Mouse (Mus musculus) left cerebral cortex, postnatal 4 days (tissue): ENCODE results near the gene Lcmt2. TPM values are rescaled to one million over a fixed set of nuclear protein-coding genes. Genes with fewer than 3 reads are reported as not detected.

Experiments used
- DNase-seq: peaks from one replicate; pipeline ENCODE4 v3.0.0-alpha.2; 2022
- intact Hi-C: fragments of 180-260 bp; cut with DNase I; formaldehyde crosslinking; loops from one replicate; pipeline ENCODE4 v1.15.1; 2025
- total RNA-seq, 2 experiments: library from RNA; stranded (reverse); gene quantifications; 2 replicates each; pipeline ENCODE4 v1.2.3; 2021

Lcmt2 gene
- total RNA-seq = 1 to 10 TPM; 9.2 to 9.4 TPM

- peak; percentile 90 for DNase-seq
- intact Hi-C loops = no loop called here
Observed at GRCm38 (mm10) chr2:121140018-121140882, at the start of gene Lcmt2, which contains the start of gene Adal. TSS of gene Lcmt2 (minus strand) at chr2:121140653. TSS of gene Adal (plus strand) at chr2:121140428.

- intact Hi-C loops = no loop called here
- no peak for DNase-seq
Observed at GRCm38 (mm10) chr2:121188530-121188929, 48.1 kb upstream of the Lcmt2 start.

GRCm38 (mm10) chr2:121184142-121184541 is 43.7 kb upstream of the Lcmt2 start:
- intact Hi-C loops = no loop called here
- DNase-seq = no peak

GRCm38 (mm10) chr2:121183431-121183830 is 43.0 kb upstream of the Lcmt2 start:
- no peak for DNase-seq
- intact Hi-C loops = no loop called here

- DNase-seq = no peak
- intact Hi-C loops = loop anchor here (10.0 kb wide), 1 partner anchor 216 kb away; no protein-coding TSS in a partner anchor
Observed at GRCm38 (mm10) chr2:121178828-121179479, 38.5 kb upstream of the Lcmt2 start.

GRCm38 (mm10) chr2:121170980-121171742 is 30.7 kb upstream of the Lcmt2 start, which contains the start of gene Zscan29:
TSS of gene Zscan29 (minus strand) at chr2:121171125.
- DNase-seq = peak; percentile 93
- intact Hi-C loops = loop anchor here (10.0 kb wide), 1 partner anchor 224 kb away; no protein-coding TSS in a partner anchor

GRCm38 (mm10) chr2:121170481-121170971 is 30.1 kb upstream of the Lcmt2 start, which contains the start of gene Tubgcp4:
TSS of gene Tubgcp4 (plus strand) at chr2:121170654.
- intact Hi-C loops = loop anchor here (10.0 kb wide), 1 partner anchor 224 kb away; no protein-coding TSS in a partner anchor
- no peak for DNase-seq

GRCm38 (mm10) chr2:121169902-121170301 is 29.4 kb upstream of the Lcmt2 start:
- DNase-seq = peak; percentile 19
- intact Hi-C loops = loop anchor here (10.0 kb wide), 1 partner anchor 225 kb away; no protein-coding TSS in a partner anchor

- intact Hi-C loops = no loop called here
- no peak for DNase-seq
Observed at GRCm38 (mm10) chr2:121169173-121169572, 28.7 kb upstream of the Lcmt2 start.

GRCm38 (mm10) chr2:121153100-121153499 is 12.6 kb upstream of the Lcmt2 start:
- intact Hi-C loops = no loop called here
- DNase-seq = no peak

- DNase-seq = no peak
- intact Hi-C loops = no loop called here
Observed at GRCm38 (mm10) chr2:121149679-121150078, 9.2 kb upstream of the Lcmt2 start.

- intact Hi-C loops = no loop called here
- DNase-seq = no peak
Observed at GRCm38 (mm10) chr2:121142415-121142814, 2.0 kb upstream of the Lcmt2 start.

- intact Hi-C loops = no loop called here
- no peak for DNase-seq
Observed at GRCm38 (mm10) chr2:121141216-121142035, 973 bp upstream of the Lcmt2 start.

- peak; percentile 67 for DNase-seq
- intact Hi-C loops = no loop called here
Observed at GRCm38 (mm10) chr2:121139266-121140017, 1.0 kb downstream of the Lcmt2 start.

GRCm38 (mm10) chr2:121137371-121137770 is 3.1 kb downstream of the Lcmt2 start:
- intact Hi-C loops = no loop called here
- no peak for DNase-seq

- intact Hi-C loops = no loop called here
- DNase-seq = no peak
Observed at GRCm38 (mm10) chr2:121132822-121133221, 7.6 kb downstream of the Lcmt2 start.

GRCm38 (mm10) chr2:121128865-121129620 is 11.4 kb downstream of the Lcmt2 start:
- DNase-seq = no peak
- intact Hi-C loops = no loop called here

GRCm38 (mm10) chr2:121127536-121127935 is 12.9 kb downstream of the Lcmt2 start:
- no peak for DNase-seq
- intact Hi-C loops = no loop called here
